Mouse (Mus musculus) midbrain, embryonic 12.5 days (tissue): Measurements from ENCODE around the gene Rin3. TPM values are rescaled to one million over a fixed set of nuclear protein-coding genes. Genes with fewer than 3 reads are reported as not detected.

ENCODE experiments used
- ATAC-seq: fragments of 200-750 bp; cut with Nextera tagmentation; 2 replicates; pipeline ENCODE4 v1.8.0; 2017; ENCODE audit warnings: low read depth, moderate TSS enrichment, moderate library complexity; ENCODE audit not compliant: low FRiP score
- H3K27ac ChIP-seq: fragments of 300-500 bp; sonication (generic); replicated peaks from 2 replicates; pipeline ENCODE4 v1.5.1; 2016; ENCODE audit warnings: mild to moderate bottlenecking
- H3K27me3 ChIP-seq: fragments of 300-500 bp; sonication (generic); 2 replicates; pipeline ENCODE4 v1.6.1; 2016; ENCODE audit warnings: mild to moderate bottlenecking
- H3K36me3 ChIP-seq: fragments of 300-500 bp; sonication (generic); 2 replicates; pipeline ENCODE4 v1.6.1; 2016
- H3K4me1 ChIP-seq: fragments of 300-500 bp; sonication (generic); 2 replicates; pipeline ENCODE4 v1.6.1; 2016
- H3K4me2 ChIP-seq: fragments of 300-500 bp; sonication (generic); replicated peaks from 2 replicates; pipeline ENCODE4 v1.6.1; 2016; ENCODE audit warnings: mild to moderate bottlenecking, moderate library complexity
- H3K4me3 ChIP-seq: fragments of 300-500 bp; sonication (generic); 2 replicates; pipeline ENCODE4 v1.5.1; 2016; ENCODE audit warnings: mild to moderate bottlenecking
- H3K9ac ChIP-seq: fragments of 300-500 bp; sonication (generic); replicated peaks from 2 replicates; pipeline ENCODE4 v1.6.1; 2016; ENCODE audit warnings: mild to moderate bottlenecking, moderate library complexity
- H3K9me3 ChIP-seq: fragments of 300-500 bp; sonication (generic); 2 replicates; pipeline ENCODE4 v1.6.1; 2016; ENCODE audit warnings: mild to moderate bottlenecking
- WGBS: fragments of 180-500 bp; shearing (Covaris S2); methylation state at CpG from one replicate; pipeline ENCODE4 v1.1.7; 2016; 5-methylcytosine and 5-hydroxymethylcytosine counted together
- polyA plus RNA-seq: library from polyadenylated mRNA; unstranded; fragments of >200 nt; fragmentation: Nextera tagmentation; extraction: Ambion mirVana; gene quantifications from 2 replicates; pipeline ENCODE4 v1.2.1, GENCODE M21; 2016

Rin3 gene
- polyA plus RNA-seq, 1 experiment from 2014 or later: 5.1 TPM

DNA sequence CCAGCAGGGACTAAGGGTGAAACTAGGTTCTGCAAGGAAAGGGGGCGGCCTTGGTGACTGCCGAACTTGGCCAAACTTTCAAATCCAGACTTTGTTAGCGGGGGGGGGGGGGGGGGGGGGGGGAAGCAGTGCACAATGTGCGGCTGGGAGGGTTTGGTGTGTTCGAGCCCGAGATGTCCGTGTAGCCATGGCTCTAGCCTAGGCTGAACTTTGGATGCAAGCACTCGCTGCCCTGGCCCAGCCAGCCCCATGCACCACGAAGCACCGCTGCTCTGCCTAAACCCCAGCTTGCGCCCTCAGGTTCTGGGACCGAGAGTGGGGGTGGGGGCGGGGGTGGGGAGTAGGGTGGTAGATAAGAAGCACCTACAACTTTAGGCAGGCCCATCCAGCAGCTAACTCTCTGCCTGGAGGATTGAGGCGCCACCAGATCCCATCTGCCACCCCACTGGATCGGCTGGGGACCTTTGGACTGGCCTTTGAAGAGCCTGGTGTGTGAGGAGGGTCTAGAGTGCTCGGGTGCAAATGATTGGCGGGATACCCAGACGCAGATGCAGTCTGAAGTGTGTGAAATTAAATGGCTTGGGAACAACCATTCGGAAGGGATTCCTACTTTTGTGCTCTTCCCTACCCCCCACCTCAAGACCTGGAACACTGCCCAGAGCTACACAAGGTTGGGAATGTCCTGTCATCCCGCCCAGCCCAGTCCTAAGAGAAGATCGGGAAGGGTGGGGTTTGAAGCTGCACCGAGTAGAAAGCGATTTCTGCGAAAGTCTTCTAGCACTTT, 827 bp downstream of the Rin3 start:
- ATAC-seq: peak; percentile 71
- H3K27ac ChIP-seq: no peak overlapping the region

DNA sequence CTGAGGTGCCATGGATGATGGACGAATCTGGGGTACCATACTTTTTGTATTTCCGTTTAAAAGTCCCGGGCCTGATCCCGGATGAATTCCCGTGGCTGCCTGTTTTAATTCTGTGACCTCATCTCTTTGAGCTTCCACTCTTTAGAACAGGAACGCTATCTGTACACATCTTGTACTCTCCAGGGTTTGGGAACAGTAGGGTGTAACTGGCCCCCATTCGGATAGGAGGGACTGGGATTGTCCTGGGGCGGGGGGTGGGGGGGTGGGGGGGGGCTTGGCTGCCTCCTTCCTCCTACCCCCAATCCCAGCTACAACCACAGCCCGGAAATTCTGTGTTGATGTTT, 1.4 kb downstream of the Rin3 start:
- Histone ChIP-seq H3K4me3 (no peak overlapping the region), H3K27ac (no peak overlapping the region)
- 35% methylated on average over 9 of the region's 9 CpGs for WGBS

More for the DNA sequence above, 827 bp downstream of the Rin3 start:
- peak overlapping the region; percentile 50 for H3K9ac ChIP-seq
- peak overlapping the region; percentile 51 for H3K4me3 ChIP-seq
- peak overlapping the region; percentile 74 for H3K4me2 ChIP-seq
- H3K27me3 ChIP-seq: peaks cover 40% of the 10 kb centered on the region
- no peaks in the 10 kb centered on the region for H3K9me3 ChIP-seq
- H3K36me3 ChIP-seq: no peaks in the 10 kb centered on the region
- WGBS: 11% methylated on average over 19 of the region's 24 CpGs
- H3K4me1 ChIP-seq: peaks cover 17% of the 10 kb centered on the region

DNA sequence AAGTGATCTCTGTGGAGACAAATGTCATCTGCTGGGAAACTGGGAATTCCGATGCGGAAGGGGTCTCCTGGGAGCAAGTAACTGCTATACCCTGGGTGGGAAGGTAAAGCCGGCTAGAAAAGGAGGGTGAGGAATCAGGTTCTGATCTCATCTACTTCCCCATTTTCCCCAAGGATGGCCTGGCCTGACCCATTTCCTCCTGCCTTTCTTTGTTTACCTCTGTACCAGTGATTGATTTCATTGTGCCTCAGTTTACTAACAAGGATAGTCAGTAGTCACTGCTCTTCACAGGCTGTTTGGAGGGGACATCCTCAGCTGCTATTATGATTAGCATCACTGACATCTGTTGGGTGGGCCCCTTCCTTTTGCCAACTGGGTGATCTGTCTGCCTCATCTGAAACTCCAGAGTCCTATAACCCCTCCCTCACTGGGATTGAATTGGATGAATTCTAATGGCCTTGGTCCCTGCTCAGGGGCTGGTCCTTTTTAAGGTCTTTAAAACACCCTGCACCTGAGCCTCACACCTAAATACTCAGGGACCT, 1.8 kb downstream of the Rin3 start:
- H3K4me1 ChIP-seq: peaks cover 17% of the 10 kb centered on the region
- no peak overlapping the region for H3K9ac ChIP-seq
- WGBS: 50% methylated on average over 3 of the region's 3 CpGs
- no peak overlapping the region for H3K27ac ChIP-seq
- H3K27me3 ChIP-seq: peaks cover 40% of the 10 kb centered on the region
- H3K4me3 ChIP-seq: no peak overlapping the region
- ATAC-seq: no peak
- H3K9me3 ChIP-seq: no peaks in the 10 kb centered on the region
- no peak overlapping the region for H3K4me2 ChIP-seq
- H3K36me3 ChIP-seq: no peaks in the 10 kb centered on the region

More for the DNA sequence above, 1.4 kb downstream of the Rin3 start:
- Histone ChIP-seq H3K9ac (no peak overlapping the region), H3K36me3 (no peaks in the 10 kb centered on the region), H3K4me1 (peaks cover 17% of the 10 kb centered on the region), H3K4me2 (peak overlapping the region; percentile 74), H3K9me3 (no peaks in the 10 kb centered on the region), H3K27me3 (peaks cover 40% of the 10 kb centered on the region)
- no peak for ATAC-seq

DNA sequence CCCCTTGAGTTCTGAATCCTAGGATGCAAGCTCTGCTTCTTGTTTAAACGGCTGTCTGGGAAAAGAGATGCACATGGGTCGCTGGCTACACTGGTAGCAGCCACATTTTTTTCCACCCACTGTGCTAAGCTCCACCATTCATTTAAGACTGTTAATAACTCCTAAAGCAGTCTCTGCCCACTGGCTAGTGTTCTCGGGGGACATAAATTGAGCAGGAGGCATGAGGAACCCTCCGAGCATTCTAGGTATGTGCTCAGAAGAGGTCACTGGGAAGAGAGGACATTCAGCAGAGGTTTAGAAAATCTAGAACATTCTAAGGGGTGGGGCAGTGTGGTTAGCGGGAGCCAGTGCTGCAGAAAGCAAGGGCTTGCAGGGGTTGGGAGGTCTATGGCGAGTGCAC, 2.5 kb downstream of the Rin3 start:
- no peak overlapping the region for H3K4me2 ChIP-seq

DNA sequence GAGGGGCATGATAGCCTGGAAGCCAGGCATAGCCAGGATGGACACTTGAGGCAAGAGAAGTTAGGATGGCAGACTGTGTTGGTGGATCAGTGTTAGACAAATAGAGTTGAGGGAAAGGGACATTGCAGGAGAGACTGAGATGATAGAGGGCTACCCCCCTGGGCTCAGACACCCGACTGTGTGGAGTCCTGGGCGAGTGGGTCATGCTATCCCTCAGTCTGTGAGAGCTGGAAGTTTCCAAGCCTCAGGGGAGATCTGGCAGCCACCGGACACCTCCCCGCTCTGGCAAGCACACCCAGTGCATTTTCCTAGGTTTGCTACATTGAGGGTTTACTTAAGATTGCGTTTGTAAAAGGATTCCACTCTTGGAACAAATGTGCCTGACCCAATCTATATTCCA, 2.9 kb downstream of the Rin3 start:
- H3K27me3 ChIP-seq: peaks cover 40% of the 10 kb centered on the region
- H3K9me3 ChIP-seq: no peaks in the 10 kb centered on the region
- 81% methylated on average over 5 of the region's 5 CpGs for WGBS
- no peak for ATAC-seq
- no peaks in the 10 kb centered on the region for H3K36me3 ChIP-seq
- H3K27ac ChIP-seq: no peak overlapping the region
- H3K4me3 ChIP-seq: no peak overlapping the region
- H3K9ac ChIP-seq: no peak overlapping the region
- peaks cover 17% of the 10 kb centered on the region for H3K4me1 ChIP-seq
- H3K4me2 ChIP-seq: no peak overlapping the region

More for the DNA sequence above, 2.5 kb downstream of the Rin3 start:
- H3K4me3 ChIP-seq: no peak overlapping the region
- no peak for ATAC-seq
- H3K27me3 ChIP-seq: peaks cover 40% of the 10 kb centered on the region
- no peaks in the 10 kb centered on the region for H3K9me3 ChIP-seq
- H3K4me1 ChIP-seq: peaks cover 17% of the 10 kb centered on the region
- 74% methylated on average over 6 of the region's 6 CpGs for WGBS
- H3K9ac ChIP-seq: no peak overlapping the region
- H3K27ac ChIP-seq: no peak overlapping the region
- no peaks in the 10 kb centered on the region for H3K36me3 ChIP-seq

DNA sequence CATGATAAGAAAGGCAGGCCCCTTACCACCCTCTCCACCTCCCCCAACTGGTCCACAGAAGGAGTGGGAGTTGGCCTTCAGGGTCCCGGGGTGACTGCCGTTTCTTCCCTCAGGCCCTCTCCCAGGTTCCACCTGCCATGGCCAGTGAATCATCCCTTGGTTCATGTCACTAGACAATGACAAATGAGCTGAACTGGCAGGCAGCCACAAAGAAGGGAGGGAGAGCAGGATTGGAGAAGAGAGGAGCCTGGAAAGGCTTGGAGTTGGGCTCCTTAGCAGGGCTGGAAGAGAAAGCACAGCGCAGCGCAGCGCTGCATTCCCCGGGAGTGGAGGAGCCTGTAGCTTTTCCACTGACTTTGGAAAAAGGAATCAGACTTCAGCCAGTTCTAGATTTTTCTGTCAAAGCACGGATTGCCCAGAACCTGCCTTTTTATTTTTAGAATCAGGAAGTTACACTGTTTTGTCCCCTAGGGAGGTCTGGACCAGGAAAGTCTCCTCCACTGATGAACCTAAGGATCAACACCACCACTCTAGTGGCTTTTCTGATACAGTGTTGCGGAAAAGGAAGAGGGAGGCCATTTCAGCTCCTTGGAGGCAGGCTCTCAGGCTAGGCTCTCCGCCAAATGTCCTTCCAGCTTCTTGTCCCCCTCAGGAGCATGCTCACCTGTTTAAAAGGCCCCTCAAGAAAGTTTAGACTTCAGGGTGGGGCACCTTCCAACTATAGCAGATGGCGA, 4.0 kb downstream of the Rin3 start:
- H3K27me3 ChIP-seq: peaks cover 38% of the 10 kb centered on the region
- H3K27ac ChIP-seq: no peak overlapping the region
- H3K4me3 ChIP-seq: no peak overlapping the region
- no peaks in the 10 kb centered on the region for H3K9me3 ChIP-seq
- WGBS: 83% methylated on average over 10 of the region's 10 CpGs
- H3K9ac ChIP-seq: no peak overlapping the region
- no peak overlapping the region for H3K4me2 ChIP-seq
- peaks cover 17% of the 10 kb centered on the region for H3K4me1 ChIP-seq
- H3K36me3 ChIP-seq: no peaks in the 10 kb centered on the region
- ATAC-seq: no peak

DNA sequence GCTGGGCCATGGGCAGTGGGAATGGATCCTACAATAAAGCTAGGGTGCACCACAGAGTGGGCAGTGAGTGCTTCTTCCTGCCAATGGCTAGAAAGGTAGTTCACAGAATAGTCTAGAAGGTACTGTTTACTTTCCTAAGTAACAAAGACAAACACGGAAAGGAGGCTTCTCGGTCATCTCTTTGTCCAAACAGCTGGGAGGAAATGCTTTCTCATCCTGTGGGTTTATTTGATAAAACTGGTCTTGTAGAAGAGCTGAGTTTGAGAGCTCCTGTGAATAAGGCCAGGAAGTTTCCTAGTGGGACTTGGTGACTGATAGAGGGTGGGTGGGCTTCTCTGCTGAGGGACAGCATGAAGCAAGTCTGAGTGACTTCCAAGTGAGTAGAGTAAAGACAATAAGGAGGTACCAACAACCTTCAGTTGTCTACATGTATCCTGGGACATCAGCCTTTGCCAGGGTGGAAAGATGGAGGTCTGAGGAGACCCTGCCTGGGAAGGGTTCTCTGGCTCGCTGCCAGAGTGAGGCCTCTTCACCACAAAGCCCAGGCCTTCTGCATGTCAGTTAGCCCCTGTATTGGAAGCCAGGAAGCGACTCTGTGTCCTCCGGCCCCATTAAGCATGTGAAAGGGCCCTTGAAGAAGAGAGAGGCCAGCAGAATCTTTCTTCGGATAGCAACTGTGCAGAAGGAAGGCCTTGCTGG, 5.2 kb downstream of the Rin3 start:
- Histone ChIP-seq H3K4me3 (no peak overlapping the region), H3K9ac (no peak overlapping the region), H3K36me3 (no peaks in the 10 kb centered on the region), H3K9me3 (no peaks in the 10 kb centered on the region), H3K4me1 (peaks cover 12% of the 10 kb centered on the region), H3K27ac (no peak overlapping the region), H3K4me2 (no peak overlapping the region), H3K27me3 (peaks cover 26% of the 10 kb centered on the region)
- 74% methylated on average over 6 of the region's 6 CpGs for WGBS
- no peak for ATAC-seq

DNA sequence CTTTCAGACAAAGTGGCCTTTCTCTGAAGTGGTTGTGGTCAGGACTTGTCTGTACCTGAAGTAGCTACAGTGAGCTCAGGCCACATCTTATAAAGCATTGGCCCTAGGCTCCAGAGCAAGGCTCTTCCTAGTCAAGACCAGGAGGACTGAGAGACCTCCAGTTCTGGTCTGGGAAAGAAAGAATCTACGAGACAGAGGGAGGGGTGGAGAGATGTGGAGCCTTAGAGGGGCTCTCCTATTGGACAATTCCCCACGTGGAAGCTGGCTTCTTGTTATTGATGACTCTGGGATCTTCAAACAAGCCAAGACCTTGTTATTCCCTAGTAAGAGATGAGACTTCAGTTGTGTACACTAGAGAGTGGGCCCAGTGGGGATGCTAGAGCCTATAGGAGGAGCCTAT, 6.0 kb downstream of the Rin3 start:
- 49% methylated on average over 2 of the region's 2 CpGs for WGBS
- no peak overlapping the region for H3K4me2 ChIP-seq
- H3K27ac ChIP-seq: no peak overlapping the region
- H3K9ac ChIP-seq: no peak overlapping the region
- H3K27me3 ChIP-seq: peaks cover 18% of the 10 kb centered on the region
- peaks cover 6% of the 10 kb centered on the region; the same call in 1 of the 2 replicates for H3K4me1 ChIP-seq
- no peak overlapping the region for H3K4me3 ChIP-seq
- no peaks in the 10 kb centered on the region for H3K9me3 ChIP-seq
- H3K36me3 ChIP-seq: no peaks in the 10 kb centered on the region
- ATAC-seq: no peak

DNA sequence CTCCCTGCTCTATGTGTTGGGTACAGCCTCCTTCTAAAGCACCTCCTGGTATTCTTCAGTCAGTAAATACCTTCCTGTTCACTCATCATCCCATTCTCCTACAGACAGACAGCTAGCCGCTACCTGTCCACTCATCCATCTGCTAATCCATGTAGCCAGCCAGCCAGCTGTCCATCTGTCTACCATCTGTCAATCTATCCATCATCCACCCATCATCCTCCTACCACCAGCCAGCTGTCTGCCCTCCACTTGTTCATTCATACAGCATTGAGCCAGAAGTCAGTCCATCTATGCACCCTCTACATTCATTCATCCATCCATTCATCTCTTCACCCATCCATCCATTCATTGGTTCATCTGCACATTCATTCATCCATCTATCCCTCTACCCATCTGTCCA, 6.7 kb downstream of the Rin3 start:
- H3K27ac ChIP-seq: no peak overlapping the region
- no peak overlapping the region for H3K4me2 ChIP-seq
- H3K36me3 ChIP-seq: no peaks in the 10 kb centered on the region
- 96% methylated on average over 1 of the region's 1 CpGs for WGBS
- no peak for ATAC-seq
- H3K4me1 ChIP-seq: 0 out of 2 replicates have a peak, but pooled peaks cover 2% of the 10 kb centered on the region
- no peaks in the 10 kb centered on the region for H3K9me3 ChIP-seq
- H3K9ac ChIP-seq: no peak overlapping the region
- H3K27me3 ChIP-seq: peaks cover 11% of the 10 kb centered on the region
- H3K4me3 ChIP-seq: no peak overlapping the region

DNA sequence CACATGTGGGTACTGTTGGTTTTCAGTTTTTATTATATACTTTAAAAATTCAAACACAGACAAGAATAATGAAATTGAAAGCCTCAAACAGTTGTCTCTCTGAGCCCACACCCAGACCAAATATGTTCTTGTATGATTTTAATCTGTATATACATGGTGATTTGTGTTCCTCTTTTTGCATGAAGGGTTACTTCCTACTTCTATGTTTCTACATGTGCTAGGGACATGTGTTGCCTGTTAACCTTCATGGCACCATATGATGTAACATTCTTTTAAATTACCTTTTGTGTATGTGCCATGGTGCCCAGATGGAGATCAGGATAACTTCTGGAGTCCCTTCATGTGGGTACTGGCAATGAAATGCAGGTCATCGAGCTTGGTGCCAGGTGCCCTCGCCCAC, 7.8 kb downstream of the Rin3 start:
- Histone ChIP-seq H3K27ac (no peak overlapping the region), H3K9me3 (no peaks in the 10 kb centered on the region), H3K9ac (no peak overlapping the region), H3K4me3 (no peak overlapping the region), H3K4me1 (no peaks in the 10 kb centered on the region), H3K36me3 (no peaks in the 10 kb centered on the region), H3K27me3 (0 out of 2 replicates have a peak, but pooled peaks cover under 1% of the 10 kb centered on the region), H3K4me2 (no peak overlapping the region)
- 92% methylated on average over 2 of the region's 2 CpGs for WGBS
- ATAC-seq: no peak

DNA sequence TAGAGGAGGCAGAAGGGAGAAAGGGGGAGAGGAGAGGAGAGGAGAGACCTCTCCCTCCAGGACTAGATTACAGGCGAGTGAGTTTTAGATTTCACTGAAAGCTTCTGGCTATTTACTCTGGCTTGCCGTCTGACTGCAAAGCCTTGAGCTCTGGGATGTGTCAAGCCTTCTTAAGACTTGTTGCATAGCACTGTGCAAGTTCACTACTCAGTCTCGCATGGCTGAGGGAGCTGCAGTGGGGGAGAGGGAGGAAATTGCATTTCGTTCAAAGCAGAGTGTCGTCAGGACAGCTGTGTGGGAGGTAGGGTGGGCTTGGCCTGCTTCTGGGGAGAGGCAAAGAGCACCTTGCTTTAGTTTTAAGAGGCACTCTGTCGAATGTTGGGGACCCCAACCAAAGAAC, 8.8 kb downstream of the Rin3 start:
- 54% methylated on average over 6 of the region's 6 CpGs for WGBS
- H3K9me3 ChIP-seq: no peaks in the 10 kb centered on the region

More for the DNA sequence above, 8.8 kb downstream of the Rin3 start:
- Histone ChIP-seq H3K27ac (no peak overlapping the region), H3K27me3 (no peaks in the 10 kb centered on the region), H3K9ac (no peak overlapping the region), H3K4me1 (no peaks in the 10 kb centered on the region), H3K4me2 (no peak overlapping the region), H3K36me3 (no peaks in the 10 kb centered on the region), H3K4me3 (no peak overlapping the region)
- no peak for ATAC-seq
